Comparison of ENCODE assay signal across 31 mouse cellular contexts in the genomic region with DNA sequence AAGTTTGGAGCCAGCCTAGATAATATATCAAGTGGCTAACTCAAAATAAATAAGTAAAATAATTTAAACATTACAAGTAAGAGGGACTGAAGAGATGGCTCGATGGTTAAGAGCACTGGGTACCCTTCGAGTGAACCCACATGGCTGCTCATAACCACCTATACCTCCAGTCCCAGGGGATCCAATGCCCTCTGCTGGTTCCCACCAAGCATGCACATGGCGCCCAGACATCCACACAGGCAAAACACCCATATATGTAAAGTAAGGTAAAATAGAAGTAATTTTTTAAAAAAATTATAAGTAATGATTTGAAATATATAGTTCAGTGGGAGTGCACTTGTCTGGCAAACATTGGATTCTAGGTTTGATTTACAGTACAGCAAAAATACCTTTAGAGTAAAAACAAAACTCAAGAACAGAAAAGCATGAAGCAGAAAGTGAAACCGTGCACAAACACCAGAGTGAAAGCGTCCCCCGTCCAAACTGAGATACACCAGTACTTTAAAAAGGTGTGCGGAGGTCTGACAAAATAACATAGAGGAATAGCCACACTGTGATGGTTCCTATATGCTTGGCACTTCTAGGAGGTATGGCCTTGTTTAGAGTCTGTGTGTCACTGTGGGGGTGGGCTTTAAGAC. TPM values are rescaled to one million over a fixed set of nuclear protein-coding genes. Genes with fewer than 3 reads are reported as not detected.
DNase-seq lines count a peak whose midpoint lies in the region; ATAC-seq and TF ChIP-seq lines count a peak whose summit lies in the region.
"Had no signal": no experiment of that assay in that cellular context is flagged by ENCODE, and none has a peak within 500 bp of the region (broad histone marks: within the 10 kb centered on the region; RNA-seq: fewer than 3 reads in every experiment).

No protein-coding gene starts in this region.

- TF ChIP-seq CTCF in heart, adult 2 months (IDR thresholded peaks at IDR 0.05) = peak; percentile 14; the same call in 1 of the 2 replicates
- peak; percentile 13; the same call in 1 of the 2 replicates for TF ChIP-seq CTCF in lung, adult 2 months (IDR thresholded peaks at IDR 0.05; ENCODE audit: insufficient read depth, low read length)
- TF ChIP-seq CTCF in CH12.LX (conservative IDR thresholded peaks at IDR 0.05 in 1 of 2, IDR thresholded peaks at IDR 0.05 in 1 of 2; ENCODE audit: low read depth in 2 of 2, low read length in 2 of 2) = peak in 1 of 2 experiments; percentile 58; a peak in 2 of 4 replicates

- TF ChIP-seq POLR2A in heart, adult 2 months (IDR thresholded peaks at IDR 0.05; ENCODE audit: insufficient read depth, low read depth, low read length) = no peak
- no peak for TF ChIP-seq POLR2A in lung, adult 2 months (IDR thresholded peaks at IDR 0.05; ENCODE audit: borderline replicate concordance, extremely low read depth, low read depth, low read length)
- TF ChIP-seq POLR2A in CH12.LX (IDR thresholded peaks at IDR 0.05; ENCODE audit: low read depth, low read length) = no peak

- H3K9ac ChIP-seq in heart, adult 2 months (ENCODE audit: low read depth, low read length) = no peak overlapping the region
- H3K9ac ChIP-seq in heart, embryonic 11.5 days (ENCODE audit: low read depth, low read length) = no peak overlapping the region
- no peak overlapping the region for H3K9ac ChIP-seq in CH12.LX (ENCODE audit: insufficient read depth, low read depth)
- H3K9ac ChIP-seq: embryonic facial prominence, embryonic 13.5 days; forebrain, embryonic 12.5 days; hindbrain, embryonic 15.5 days; limb, embryonic 12.5 days; liver, embryonic 12.5 days; lung, embryonic 14.5 days; neural tube, embryonic 13.5 days; stomach, embryonic 15.5 days had no signal

- H3K27ac ChIP-seq in heart, adult 2 months = no peak overlapping the region
- H3K27ac ChIP-seq in heart, embryonic 11.5 days (ENCODE audit: low read depth, low read length) = no peak overlapping the region
- H3K27ac ChIP-seq in CH12.LX (ENCODE audit: insufficient read depth, low read depth) = no peak overlapping the region
- H3K27ac ChIP-seq: embryonic facial prominence, embryonic 13.5 days; forebrain, embryonic 12.5 days; hindbrain, embryonic 15.5 days; kidney, postnatal 0 days; limb, embryonic 12.5 days; liver, embryonic 12.5 days; macrophage; neural tube, embryonic 13.5 days; stomach, embryonic 15.5 days had no signal

- no peaks in the 10 kb centered on the region for H3K9me3 ChIP-seq in heart, embryonic 11.5 days (replicated peaks; ENCODE audit: control insufficient read depth, low read length)
- H3K9me3 ChIP-seq in CH12.LX (replicated peaks; ENCODE audit: low read length) = no peaks in the 10 kb centered on the region
- H3K9me3 ChIP-seq: embryonic facial prominence, embryonic 13.5 days; forebrain, embryonic 12.5 days; hindbrain, embryonic 15.5 days; limb, embryonic 12.5 days; liver, embryonic 12.5 days; neural tube, embryonic 13.5 days; stomach, embryonic 15.5 days had no signal

- in situ Hi-C loops in CH12.LX (cut with MboI; ENCODE audit: low pct_ligation_motif_present, low pct_unique_long_range_greater_than_20kb, low sequenced_read_pairs) = no loop called here

- no peak for DNase-seq in heart, adult 2 months
- no peak for DNase-seq in lung, adult 2 months
- no peak for DNase-seq in lung, postnatal 25 days (ENCODE audit: low spot score)
- DNase-seq in CH12.LX (ENCODE audit: extremely low read depth) = no peak
- DNase-seq in splenic B cell, adult 2 months (ENCODE audit: low read depth, low spot score) = peak; percentile 44
- no peak for DNase-seq in adrenal gland, adult 18-20 months (ENCODE audit: low spot score in 2 of 2)
- no peak for DNase-seq in adrenal gland, adult 2 months
- DNase-seq: adrenal gland, postnatal 10 days; cerebellum, adult 8-10 months; cerebellum, postnatal 36 days; embryo, embryonic 11 days; kidney, adult 2 months; layer of hippocampus, postnatal 36 days; lung, embryonic 14.5 days; retina, postnatal 1 day; right cerebral cortex, postnatal 25 days; thymus, adult 18-20 months; thymus, postnatal 36 days had no signal

- peak; percentile 41 for TF ChIP-seq RAD21 in CH12.LX (IDR thresholded peaks at IDR 0.05; ENCODE audit: low read depth, low read length)

- dilution Hi-C loops in CH12.LX (cut with MboI; ENCODE audit: extremely low pct_ligation_motif_present, extremely low pct_unique_long_range_greater_than_20kb, low sequenced_read_pairs) = no loop called here

- TF ChIP-seq EP300 in heart, adult 2 months (IDR thresholded peaks at IDR 0.05; ENCODE audit: insufficient read depth, low read depth, low read length) = no peak
- TF ChIP-seq EP300 in CH12.LX (IDR thresholded peaks at IDR 0.05; ENCODE audit: low read length) = peak; percentile 43; the same call in 1 of the 2 replicates

- no peak for ATAC-seq in heart, embryonic 11.5 days (replicated peaks; ENCODE audit: insufficient number of reproducible peaks, low FRiP score, low TSS enrichment)
- ATAC-seq: liver, embryonic 12.5 days; midbrain, embryonic 16.5 days had no signal

- no peaks in the 10 kb centered on the region for H3K79me2 ChIP-seq in heart, adult 2 months (replicated peaks; ENCODE audit: control insufficient read depth, insufficient read depth, low read length)
- H3K79me2 ChIP-seq in CH12.LX (replicated peaks; ENCODE audit: control insufficient read depth, extremely low read depth, insufficient read depth, poor library complexity, severe bottlenecking) = no peaks in the 10 kb centered on the region

- intact Hi-C loops in heart, adult 2 months (cut with DNase I) = no loop called here

- no peak overlapping the region for H3K4me2 ChIP-seq in heart, embryonic 11.5 days
- H3K4me2 ChIP-seq in CH12.LX (ENCODE audit: insufficient read depth, low read depth, poor library complexity, severe bottlenecking) = peak overlapping the region; percentile 50
- H3K4me2 ChIP-seq: embryonic facial prominence, embryonic 13.5 days; forebrain, embryonic 12.5 days; hindbrain, embryonic 15.5 days; limb, embryonic 12.5 days; liver, embryonic 12.5 days; lung, embryonic 14.5 days; neural tube, embryonic 13.5 days; stomach, embryonic 15.5 days had no signal

- WGBS in heart, adult 2 months = 84% methylated on average over 7 of the region's 7 CpGs
- 87% methylated on average over 7 of the region's 7 CpGs for WGBS in heart, embryonic 11.5 days (ENCODE audit: insufficient replicate concordance)
- WGBS in lung, adult 2 months = 85% methylated on average over 7 of the region's 7 CpGs

- peaks cover 13% of the 10 kb centered on the region for H3K36me3 ChIP-seq in heart, adult 2 months (ENCODE audit: control insufficient read depth, insufficient read depth, low read length)
- peaks cover 21% of the 10 kb centered on the region for H3K36me3 ChIP-seq in heart, embryonic 11.5 days (ENCODE audit: control insufficient read depth, insufficient read depth, low read length)
- H3K36me3 ChIP-seq in CH12.LX (replicated peaks in 1 of 2; ENCODE audit: control insufficient read depth in 1 of 2, insufficient read depth in 1 of 2, low read length in 1 of 2) = peaks cover 0 to 51% of the 10 kb centered on the region in 2 experiments
- H3K36me3 ChIP-seq in splenic B cell, adult 2 months (ENCODE audit: control insufficient read depth, insufficient read depth, low read length, poor library complexity, severe bottlenecking) = no peaks in the 10 kb centered on the region

- H3K4me3 ChIP-seq in heart, adult 2 months = no peak overlapping the region
- no peak overlapping the region for H3K4me3 ChIP-seq in heart, embryonic 11.5 days (ENCODE audit: low read depth, low read length)
- H3K4me3 ChIP-seq in lung, adult 2 months (replicated peaks; ENCODE audit: extremely low read depth, low read depth, low read length) = no peak overlapping the region
- H3K4me3 ChIP-seq in CH12.LX (replicated peaks in 1 of 3; ENCODE audit: low read depth in 2 of 3, low read length in 2 of 3, poor library complexity in 1 of 3) = no peak overlapping the region
- H3K4me3 ChIP-seq: embryonic facial prominence, embryonic 13.5 days; erythroblast, embryonic 14.5 days; forebrain, embryonic 12.5 days; hindbrain, embryonic 15.5 days; limb, embryonic 12.5 days; liver, embryonic 12.5 days; myocyte; neural tube, embryonic 13.5 days; stomach, embryonic 15.5 days had no signal

- peaks cover 1% of the 10 kb centered on the region for H3K4me1 ChIP-seq in heart, adult 2 months (ENCODE audit: control insufficient read depth, insufficient read depth, low read length)
- H3K4me1 ChIP-seq in heart, embryonic 11.5 days (ENCODE audit: control insufficient read depth, insufficient read depth, low read length) = 0 out of 2 replicates have a peak, but pooled peaks cover 4% of the 10 kb centered on the region
- no peaks in the 10 kb centered on the region for H3K4me1 ChIP-seq in lung, adult 2 months (ENCODE audit: control insufficient read depth, insufficient read depth, low read length)
- peaks cover 3 to 27% of the 10 kb centered on the region in 2 experiments; a peak in 3 of 4 replicates for H3K4me1 ChIP-seq in CH12.LX (ENCODE audit: control insufficient read depth in 1 of 2, insufficient read depth in 2 of 2)
- H3K4me1 ChIP-seq: forebrain, embryonic 12.5 days; hindbrain, embryonic 15.5 days had no signal

- H3K27me3 ChIP-seq in heart, adult 2 months (ENCODE audit: control insufficient read depth, insufficient read depth, low read length) = no peaks in the 10 kb centered on the region
- no peaks in the 10 kb centered on the region for H3K27me3 ChIP-seq in heart, embryonic 11.5 days (ENCODE audit: control insufficient read depth, insufficient read depth, low read length)
- no peaks in the 10 kb centered on the region for H3K27me3 ChIP-seq in CH12.LX (replicated peaks)
- no peaks in the 10 kb centered on the region for H3K27me3 ChIP-seq in splenic B cell, adult 2 months (ENCODE audit: control insufficient read depth, insufficient read depth, low read length, poor library complexity, severe bottlenecking)
- H3K27me3 ChIP-seq: embryonic facial prominence, embryonic 13.5 days; forebrain, embryonic 12.5 days; hindbrain, embryonic 15.5 days; limb, embryonic 12.5 days; liver, embryonic 12.5 days; neural tube, embryonic 13.5 days; stomach, embryonic 15.5 days had no signal

RNA-seq across cellular contexts. Expression of a gene that starts 20.8 kb away (rescaled TPM):
- 100 to 1,000 TPM; 182 to 196 TPM for total RNA-seq in heart, adult 2 months (2021)
- 209 and 406 TPM in 2 replicates for polyA plus RNA-seq in heart, adult 2 months (2012; rRNA removed)
- 381 and 423 TPM in 2 replicates for polyA plus RNA-seq in heart, embryonic 11.5 days (2014; fragmentation: Nextera tagmentation; extraction: Ambion mirVana)
- 102 and 109 TPM in 2 replicates for polyA plus RNA-seq in lung, adult 2 months (2012; rRNA removed)
- 34.5 and 35.7 TPM in 2 replicates for total RNA-seq in CH12.LX (2012; rRNA removed)
- 81.4 and 85.9 TPM in 2 replicates for total RNA-seq in CH12.LX (2014; rRNA removed)
- 60.4 and 62.0 TPM in 2 replicates for polyA plus RNA-seq in CH12.LX (2012; ENCODE audit: insufficient read length, low read depth)
- total RNA-seq in adrenal gland, adult 18-20 months (2021) = 100 to 1,000 TPM; 112 to 141 TPM
- 100 to 1,000 TPM in 1 of 2 experiments, 10 to 100 TPM in 1; 80.4 to 133 TPM for total RNA-seq in adrenal gland, adult 2 months (2021)
- 158 and 160 TPM in 2 replicates for polyA plus RNA-seq in adrenal gland, adult 2 months (2012; rRNA removed)

RNA-seq across cellular contexts. Expression of a gene that starts 54.7 kb away (rescaled TPM):
- total RNA-seq in heart, adult 2 months (2021) = 1 to 10 TPM; 1.5 TPM
- 2.8 and 4.0 TPM in 2 replicates for polyA plus RNA-seq in heart, adult 2 months (2012; rRNA removed)
- polyA plus RNA-seq in heart, embryonic 11.5 days (2014; fragmentation: Nextera tagmentation; extraction: Ambion mirVana) = 0.27 and 0.39 TPM in 2 replicates
- 9.5 and 14.5 TPM in 2 replicates for polyA plus RNA-seq in lung, adult 2 months (2012; rRNA removed)
- total RNA-seq in CH12.LX (2012; rRNA removed) (8.1 and 9.3 TPM in 2 replicates), CH12.LX (2014; rRNA removed) (15.6 and 17.5 TPM in 2 replicates)
- 32.0 and 38.2 TPM in 2 replicates for polyA plus RNA-seq in CH12.LX (2012; ENCODE audit: insufficient read length, low read depth)
- total RNA-seq in adrenal gland, adult 18-20 months (2021) = 1 to 10 TPM in 1 of 2 experiments, under 1 TPM in 1; 0.89 to 2.0 TPM
- total RNA-seq in adrenal gland, adult 2 months (2021) = 1 to 10 TPM; 1.2 to 2.1 TPM
- polyA plus RNA-seq in adrenal gland, adult 2 months (2012; rRNA removed) = 2.0 and 3.1 TPM in 2 replicates
